Mouse (Mus musculus) kidney, postnatal 10 days (tissue): ENCODE data around the gene Bbox1.

Experiments
- DNase-seq: peaks from one replicate; pipeline ENCODE4 v3.0.0; 2021; ENCODE audit warnings: mixed read lengths

The Bbox1 gene

GRCm38 (mm10) chr2:110314509-110315155, at the start of gene Bbox1:
Bbox1 (minus strand) TSS chr2:110314560.
- DNase-seq, result peak; percentile 19

GRCm38 (mm10) chr2:110363855-110364254, 49.5 kb upstream of the Bbox1 start:
- no peak for DNase-seq

- DNase-seq, result peak; percentile 64
Measured at GRCm38 (mm10) chr2:110362432-110363283, 48.3 kb upstream of the Bbox1 start, which contains the start of gene Fibin. Fibin (minus strand) TSS chr2:110363183.

- DNase-seq, result no peak
Measured at GRCm38 (mm10) chr2:110353302-110353970, 39.1 kb upstream of the Bbox1 start.

GRCm38 (mm10) chr2:110351843-110352251, 37.5 kb upstream of the Bbox1 start:
- DNase-seq, result peak; percentile 9

GRCm38 (mm10) chr2:110351406-110351805, 37.0 kb upstream of the Bbox1 start:
- no peak for DNase-seq

GRCm38 (mm10) chr2:110328953-110329352, 14.6 kb upstream of the Bbox1 start:
- no peak for DNase-seq

- no peak for DNase-seq
Measured at GRCm38 (mm10) chr2:110319949-110320348, 5.6 kb upstream of the Bbox1 start.

GRCm38 (mm10) chr2:110319266-110319665, 4.9 kb upstream of the Bbox1 start:
- DNase-seq, result no peak

- no peak for DNase-seq
Measured at GRCm38 (mm10) chr2:110318719-110319118, 4.4 kb upstream of the Bbox1 start.

GRCm38 (mm10) chr2:110316116-110316883, 1.9 kb upstream of the Bbox1 start:
- no peak for DNase-seq

- DNase-seq, result no peak
Measured at GRCm38 (mm10) chr2:110314074-110314473, 286 bp downstream of the Bbox1 start.

GRCm38 (mm10) chr2:110313305-110313824, 995 bp downstream of the Bbox1 start:
- no peak for DNase-seq

- peak; percentile 20 for DNase-seq
Measured at GRCm38 (mm10) chr2:110305358-110306283, 8.7 kb downstream of the Bbox1 start.

- DNase-seq, result no peak
Measured at GRCm38 (mm10) chr2:110302261-110302660, 12.1 kb downstream of the Bbox1 start.

- no peak for DNase-seq
Measured at GRCm38 (mm10) chr2:110301314-110301713, 13.0 kb downstream of the Bbox1 start.

GRCm38 (mm10) chr2:110294927-110295326, 19.4 kb downstream of the Bbox1 start:
- DNase-seq, result no peak

GRCm38 (mm10) chr2:110287959-110288358, 26.4 kb downstream of the Bbox1 start:
- DNase-seq, result no peak

GRCm38 (mm10) chr2:110285829-110286504, 28.4 kb downstream of the Bbox1 start:
- DNase-seq, result no peak

- DNase-seq, result peak; percentile 19
Measured at GRCm38 (mm10) chr2:110275424-110275823, 38.9 kb downstream of the Bbox1 start.

- peak; percentile 64 for DNase-seq
Measured at GRCm38 (mm10) chr2:110274160-110274559, 40.2 kb downstream of the Bbox1 start.
